Mouse (Mus musculus) kidney, embryonic 16.5 days (tissue): ENCODE measurements around the gene Zbtb16. TPM values are rescaled to one million over a fixed set of nuclear protein-coding genes. Genes with fewer than 3 reads are reported as not detected.

Source experiments
- ATAC-seq: fragments of 200-750 bp; cut with Nextera tagmentation; 2 replicates; pipeline ENCODE4 v1.8.0; 2017; ENCODE audit warnings: moderate TSS enrichment; ENCODE audit not compliant: low FRiP score, low TSS enrichment
- H3K27ac ChIP-seq: fragments of 300-500 bp; sonication (generic); 2 replicates; pipeline ENCODE4 v1.5.1; 2014; ENCODE audit warnings: low read length
- H3K27me3 ChIP-seq: fragments of 300-500 bp; sonication (generic); 2 replicates; pipeline ENCODE4 v1.6.1; 2014; ENCODE audit warnings: low read length, control low read depth, mixed read lengths; ENCODE audit not compliant: insufficient read depth
- H3K36me3 ChIP-seq: fragments of 300-500 bp; sonication (generic); 2 replicates; pipeline ENCODE4 v1.6.1; 2014; ENCODE audit warnings: low read length, control low read depth, mixed read lengths; ENCODE audit not compliant: insufficient read depth
- H3K4me1 ChIP-seq: fragments of 300-500 bp; sonication (generic); 2 replicates; pipeline ENCODE4 v1.6.1; 2014; ENCODE audit warnings: low read length, control low read depth, mixed read lengths; ENCODE audit not compliant: insufficient read depth
- H3K4me2 ChIP-seq: fragments of 300-500 bp; sonication (generic); replicated peaks from 2 replicates; pipeline ENCODE4 v1.6.1; 2014; ENCODE audit warnings: low read depth, low read length
- H3K4me3 ChIP-seq: fragments of 300-500 bp; sonication (generic); 2 replicates; pipeline ENCODE4 v1.5.1; 2014; ENCODE audit warnings: mild to moderate bottlenecking, low read length
- H3K9ac ChIP-seq: fragments of 300-500 bp; sonication (generic); replicated peaks from 2 replicates; pipeline ENCODE4 v1.6.1; 2014; ENCODE audit warnings: low read length
- H3K9me3 ChIP-seq: fragments of 300-500 bp; sonication (generic); 2 replicates; pipeline ENCODE4 v1.6.1; 2016; ENCODE audit warnings: low read length, control low read depth
- WGBS: fragments of 180-500 bp; shearing (Covaris S2); extraction: QIAGEN DNeasy Blood & Tissue Kit; methylation state at CpG from one replicate; pipeline ENCODE4 v1.1.7; 2014; 5-methylcytosine and 5-hydroxymethylcytosine counted together
- polyA plus RNA-seq: library from polyadenylated mRNA; unstranded; fragments of >200 nt; fragmentation: Nextera tagmentation; extraction: Ambion mirVana; gene quantifications from 2 replicates; pipeline ENCODE4 v1.2.1, GENCODE M21; 2015

Zbtb16 gene
- polyA plus RNA-seq, 1 experiment from 2014 or later = 1.8 TPM

DNA sequence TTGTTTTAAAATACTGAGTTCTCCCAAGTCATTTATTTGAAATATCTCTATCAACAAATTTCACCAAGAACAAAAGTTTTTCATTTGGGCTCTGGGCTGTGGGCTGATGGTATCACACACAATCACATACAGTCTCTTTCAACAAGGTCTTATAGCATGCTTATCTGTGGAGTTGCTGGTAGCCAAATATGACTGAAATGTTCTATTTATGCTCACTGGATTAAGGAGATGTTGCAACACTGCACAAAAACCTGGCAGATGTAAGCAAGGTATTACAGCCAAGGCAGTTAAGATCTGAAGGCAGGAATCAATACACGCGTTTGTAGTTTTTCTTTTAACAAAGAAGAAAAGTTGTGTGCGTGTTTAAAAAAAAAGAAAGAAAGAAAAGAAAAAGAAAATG is 84.1 kb downstream of the Zbtb16 start:
- Histone ChIP-seq H3K27me3 (no peaks in the 10 kb centered on the region), H3K27ac (no peak overlapping the region), H3K36me3 (no peaks in the 10 kb centered on the region), H3K9ac (no peak overlapping the region), H3K4me1 (no peaks in the 10 kb centered on the region), H3K4me2 (no peak overlapping the region), H3K9me3 (no peaks in the 10 kb centered on the region), H3K4me3 (no peak overlapping the region)
- 68% methylated on average over 3 of the region's 3 CpGs for WGBS
- no peak for ATAC-seq

DNA sequence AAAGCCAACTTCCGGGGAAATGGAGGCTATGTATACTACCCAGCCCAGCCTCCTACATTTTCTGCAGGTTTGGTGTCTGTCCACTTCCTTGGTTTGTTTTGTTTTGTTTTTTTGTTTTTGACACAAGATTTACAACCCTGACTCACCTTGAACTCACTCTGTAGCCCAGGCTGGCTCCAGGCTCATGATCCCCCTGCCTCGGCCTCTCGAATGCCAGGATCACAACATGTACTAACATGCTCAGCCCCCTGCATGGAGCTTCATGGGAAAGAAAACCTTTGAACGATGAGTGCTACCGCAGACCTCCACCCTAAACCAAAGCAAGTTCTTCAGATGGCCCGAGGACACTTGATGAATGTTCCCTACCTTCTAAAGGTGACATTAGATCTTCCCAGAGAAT is 86.4 kb downstream of the Zbtb16 start:
- Histone ChIP-seq H3K27ac (no peak overlapping the region), H3K4me1 (no peaks in the 10 kb centered on the region), H3K9ac (no peak overlapping the region), H3K4me3 (no peak overlapping the region), H3K4me2 (no peak overlapping the region), H3K27me3 (peaks cover 3% of the 10 kb centered on the region; the same call in 1 of the 2 replicates), H3K36me3 (no peaks in the 10 kb centered on the region), H3K9me3 (no peaks in the 10 kb centered on the region)
- 68% methylated on average over 6 of the region's 6 CpGs for WGBS
- no peak for ATAC-seq

DNA sequence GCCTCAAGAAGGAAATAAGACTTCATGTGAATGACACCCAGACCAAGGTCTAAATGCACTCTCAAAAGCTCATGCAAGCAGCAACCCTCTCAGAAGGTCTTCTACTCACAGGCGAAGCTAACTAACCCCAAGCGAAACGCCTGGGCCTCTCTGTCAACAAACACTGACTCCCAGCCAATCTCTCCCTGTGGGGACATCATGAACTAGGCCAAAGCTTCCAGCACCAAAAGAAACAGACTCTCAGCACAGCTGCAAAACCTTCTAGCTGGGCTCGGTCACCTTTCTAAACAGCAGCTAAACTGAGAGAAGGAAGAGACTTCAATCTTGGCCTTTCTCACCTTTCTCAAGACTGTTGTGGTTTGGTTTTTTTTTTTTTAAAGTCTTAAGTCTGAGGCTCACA is 86.9 kb downstream of the Zbtb16 start:
- no peak overlapping the region for H3K9ac ChIP-seq
- no peak overlapping the region for H3K4me2 ChIP-seq
- H3K4me1 ChIP-seq = no peaks in the 10 kb centered on the region
- no peak overlapping the region for H3K4me3 ChIP-seq
- H3K36me3 ChIP-seq = no peaks in the 10 kb centered on the region
- peaks cover 3% of the 10 kb centered on the region; the same call in 1 of the 2 replicates for H3K27me3 ChIP-seq
- ATAC-seq = no peak
- WGBS = 51% methylated on average over 4 of the region's 4 CpGs
- no peaks in the 10 kb centered on the region for H3K9me3 ChIP-seq
- no peak overlapping the region for H3K27ac ChIP-seq

DNA sequence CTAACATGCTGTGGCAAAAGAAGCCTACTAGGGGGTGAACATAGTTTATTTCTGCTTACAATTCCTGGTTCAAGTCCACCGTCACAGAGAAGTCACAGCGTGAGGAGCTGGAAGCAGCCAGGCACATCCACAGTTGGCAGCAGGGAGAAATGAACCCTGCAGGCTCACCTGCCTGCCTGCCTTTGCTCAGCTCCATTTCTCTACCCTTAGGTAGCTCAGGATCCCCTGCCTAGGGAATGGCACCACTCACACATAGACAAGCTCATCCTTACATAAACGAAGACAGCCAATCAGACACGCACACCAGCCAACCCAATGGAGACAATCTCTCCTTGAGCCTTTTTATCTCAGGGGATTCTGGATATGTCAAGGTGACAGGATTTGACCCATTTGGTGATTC is 87.3 kb downstream of the Zbtb16 start:
- Histone ChIP-seq H3K9me3 (no peaks in the 10 kb centered on the region), H3K4me2 (no peak overlapping the region), H3K36me3 (no peaks in the 10 kb centered on the region), H3K27ac (no peak overlapping the region), H3K27me3 (peaks cover 3% of the 10 kb centered on the region; the same call in 1 of the 2 replicates), H3K4me3 (no peak overlapping the region), H3K4me1 (no peaks in the 10 kb centered on the region), H3K9ac (no peak overlapping the region)
- no peak for ATAC-seq
- WGBS = 95% methylated on average over 4 of the region's 4 CpGs

DNA sequence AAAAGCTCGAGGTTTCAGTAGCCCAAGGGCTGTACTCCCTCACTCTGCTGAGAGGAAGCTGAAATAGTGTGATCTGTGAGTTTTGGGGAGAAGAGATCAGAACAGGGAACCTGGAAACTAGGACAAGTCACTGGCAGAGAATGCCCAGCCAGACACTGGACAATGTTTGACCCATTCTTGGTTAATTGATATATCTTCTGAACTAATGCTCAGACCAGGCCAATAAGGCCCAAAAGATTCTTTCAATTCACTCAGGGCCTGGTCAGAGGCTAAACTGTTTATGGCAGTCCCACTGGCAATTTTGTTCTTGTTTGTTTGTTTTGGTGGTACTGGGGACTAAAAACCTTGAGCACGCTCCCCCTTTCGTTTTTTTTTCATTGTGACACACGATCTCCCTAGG is 87.8 kb downstream of the Zbtb16 start:
- Histone ChIP-seq H3K9me3 (no peaks in the 10 kb centered on the region), H3K4me1 (no peaks in the 10 kb centered on the region), H3K36me3 (no peaks in the 10 kb centered on the region), H3K4me2 (no peak overlapping the region), H3K27ac (no peak overlapping the region), H3K9ac (no peak overlapping the region), H3K4me3 (no peak overlapping the region), H3K27me3 (peaks cover 3% of the 10 kb centered on the region; the same call in 1 of the 2 replicates)
- no peak for ATAC-seq
- 55% methylated on average over 4 of the region's 4 CpGs for WGBS

DNA sequence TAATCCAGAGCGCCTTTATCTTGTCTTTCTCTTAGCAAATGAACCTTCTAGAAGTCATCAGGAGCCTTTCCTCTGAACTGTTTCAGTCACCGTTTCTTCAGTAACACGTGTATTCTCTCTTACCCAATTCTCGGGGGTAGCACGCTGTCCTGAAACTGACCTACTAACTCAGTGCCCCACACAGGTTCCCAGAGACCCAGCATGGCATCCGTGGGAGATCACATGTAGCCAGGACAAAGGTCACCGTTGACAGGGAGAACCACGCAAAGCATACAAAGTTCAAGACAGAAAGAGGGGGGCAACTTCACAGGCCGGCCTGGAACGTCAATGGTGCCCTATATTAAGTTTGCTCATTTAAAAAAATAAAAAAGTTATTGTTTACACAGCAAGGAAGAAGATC is 89.5 kb downstream of the Zbtb16 start:
- no peak for ATAC-seq
- no peak overlapping the region for H3K4me3 ChIP-seq
- peaks cover 8% of the 10 kb centered on the region for H3K27me3 ChIP-seq
- H3K27ac ChIP-seq = no peak overlapping the region
- H3K9me3 ChIP-seq = no peaks in the 10 kb centered on the region
- H3K9ac ChIP-seq = no peak overlapping the region
- H3K4me1 ChIP-seq = no peaks in the 10 kb centered on the region
- 90% methylated on average over 10 of the region's 10 CpGs for WGBS
- H3K4me2 ChIP-seq = no peak overlapping the region
- H3K36me3 ChIP-seq = no peaks in the 10 kb centered on the region

DNA sequence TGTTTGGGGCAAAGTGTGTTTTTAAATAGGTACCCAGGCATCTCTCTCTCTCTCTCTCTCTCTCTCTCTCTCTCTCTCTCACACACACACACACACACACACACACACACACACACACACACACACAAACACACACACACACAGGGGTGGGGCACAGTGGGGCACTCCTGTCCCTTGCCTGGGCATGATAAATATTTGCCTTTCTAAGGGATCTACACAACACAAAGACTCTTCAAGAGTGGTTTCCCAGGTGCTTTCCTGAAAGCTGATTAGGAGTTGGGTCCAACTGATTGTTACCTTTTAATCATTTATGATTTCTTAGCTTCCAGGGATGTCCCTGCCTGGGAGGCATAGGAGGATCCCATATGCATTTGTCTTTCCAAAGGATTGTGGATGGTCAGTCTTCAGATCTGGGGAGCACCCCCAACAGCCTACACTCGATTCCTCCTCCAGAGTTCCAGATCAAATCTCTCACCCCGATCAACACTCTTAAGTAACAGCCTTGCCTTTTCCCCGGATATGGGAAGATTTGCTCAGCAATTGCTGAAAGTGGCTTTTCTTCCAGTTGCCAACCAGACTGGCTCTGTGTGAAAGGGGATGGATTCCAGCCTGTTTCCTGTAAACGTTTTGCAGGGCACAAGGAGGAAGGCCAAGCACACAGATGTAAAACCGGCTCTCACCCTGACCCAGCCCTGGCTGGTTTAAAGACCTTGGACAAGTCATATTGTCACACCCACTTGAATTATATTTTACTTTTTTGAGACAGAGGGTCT is 90.5 kb downstream of the Zbtb16 start:
- H3K4me2 ChIP-seq = no peak overlapping the region
- H3K27ac ChIP-seq = no peak overlapping the region
- 61% methylated on average over 5 of the region's 5 CpGs for whole genome bisulfite sequencing

DNA sequence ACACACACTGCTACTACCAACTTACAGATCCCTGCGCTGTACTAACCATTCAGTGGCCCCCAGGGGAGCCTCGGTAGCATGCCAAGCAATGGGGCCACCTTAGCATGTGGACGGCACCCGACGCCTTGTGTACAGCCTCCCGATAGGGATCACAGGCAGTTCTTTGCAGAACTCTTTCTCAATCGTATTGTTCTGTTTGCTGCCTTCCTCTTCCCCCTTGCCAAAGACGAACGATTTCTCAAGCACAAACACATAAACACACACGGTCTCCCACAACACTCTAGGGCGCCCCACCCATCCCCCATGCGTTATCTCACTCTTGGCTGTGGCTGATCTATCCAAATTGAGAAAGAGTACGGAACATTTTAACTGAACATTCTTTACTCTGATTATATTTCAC is 91.1 kb downstream of the Zbtb16 start:
- ATAC-seq = no peak

More for the DNA sequence above, 90.5 kb downstream of the Zbtb16 start:
- Histone ChIP-seq H3K4me1 (peaks cover 6% of the 10 kb centered on the region), H3K27me3 (peaks cover 8% of the 10 kb centered on the region), H3K9ac (no peak overlapping the region), H3K9me3 (no peaks in the 10 kb centered on the region), H3K4me3 (no peak overlapping the region), H3K36me3 (no peaks in the 10 kb centered on the region)
- ATAC-seq = no peak

DNA sequence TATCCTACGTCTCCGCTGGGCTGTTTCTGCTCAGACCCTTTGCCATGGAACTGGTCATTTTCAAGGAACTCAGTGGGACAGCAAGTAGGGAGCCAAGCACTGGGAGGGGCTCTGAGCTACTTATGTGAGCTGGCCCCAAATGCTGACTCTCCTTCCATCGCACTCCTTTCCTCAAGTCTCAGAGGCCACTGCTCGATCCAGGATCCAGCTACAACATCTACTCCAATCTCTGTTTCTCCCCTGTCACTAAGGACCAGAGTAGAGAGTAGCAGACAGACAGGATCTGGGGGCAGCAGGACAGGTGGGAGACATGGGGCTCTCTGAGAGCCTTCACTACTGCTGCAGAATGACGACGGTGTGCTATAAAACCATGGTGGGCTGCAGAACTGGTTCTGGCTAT is 91.6 kb downstream of the Zbtb16 start:
- no peaks in the 10 kb centered on the region for H3K36me3 ChIP-seq
- H3K4me2 ChIP-seq = no peak overlapping the region
- H3K27ac ChIP-seq = no peak overlapping the region
- WGBS = 83% methylated on average over 6 of the region's 6 CpGs
- no peak overlapping the region for H3K4me3 ChIP-seq
- H3K4me1 ChIP-seq = peaks cover 15% of the 10 kb centered on the region
- H3K9me3 ChIP-seq = no peaks in the 10 kb centered on the region
- H3K9ac ChIP-seq = no peak overlapping the region
- H3K27me3 ChIP-seq = peaks cover 8% of the 10 kb centered on the region
- ATAC-seq = no peak

More for the DNA sequence above, 91.1 kb downstream of the Zbtb16 start:
- peaks cover 8% of the 10 kb centered on the region for H3K27me3 ChIP-seq
- no peaks in the 10 kb centered on the region for H3K9me3 ChIP-seq
- no peak overlapping the region for H3K27ac ChIP-seq
- WGBS = 61% methylated on average over 13 of the region's 13 CpGs
- H3K4me3 ChIP-seq = no peak overlapping the region
- no peak overlapping the region for H3K9ac ChIP-seq
- peaks cover 12% of the 10 kb centered on the region for H3K4me1 ChIP-seq
- no peak overlapping the region for H3K4me2 ChIP-seq
- no peaks in the 10 kb centered on the region for H3K36me3 ChIP-seq
